Mouse (Mus musculus): ENCODE results near the gene Rgs5. TPM values are rescaled to one million over a fixed set of nuclear protein-coding genes. Genes with fewer than 3 reads are reported as not detected.

Rgs5 gene
- polyA plus RNA-seq (2014; fragmentation: Illumina TruSeq; extraction: RNeasy Lipid Tissue Mini Kit (QIAGEN cat#74804); ENCODE audit: low read depth, low replicate concordance): 50.6 TPM

DNA sequence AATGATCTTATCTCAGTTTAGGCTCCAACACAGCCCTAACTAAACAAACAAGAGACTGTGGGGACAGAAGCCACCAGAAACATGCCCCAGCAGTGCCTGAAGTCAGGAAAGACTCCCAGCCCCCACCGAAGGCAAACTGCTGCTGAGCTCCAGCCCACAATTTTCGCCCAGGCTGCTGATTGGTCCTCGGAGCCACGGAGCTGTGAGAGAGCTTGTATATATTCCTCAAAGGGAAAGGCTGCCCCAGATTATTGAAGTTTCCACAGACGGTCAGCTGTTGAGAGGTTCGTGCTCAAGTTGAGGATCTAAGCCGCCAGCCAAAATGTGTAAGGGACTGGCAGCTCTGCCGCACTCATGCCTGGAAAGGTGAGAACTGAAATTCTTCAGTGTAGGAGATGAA lies at the start of gene Rgs5:
Gene Rgs5, plus strand, starts transcription at position 246 of the 400 bp plus-strand sequence.

Other genes starting within 250 kb of the Rgs5 start
- 0.24 TPM for gene Nuf2, start 124.0 kb upstream of the Rgs5 start, polyA plus RNA-seq (2014; fragmentation: Illumina TruSeq; extraction: RNeasy Lipid Tissue Mini Kit (QIAGEN cat#74804); ENCODE audit: low read depth, low replicate concordance)
- gene Rgs4, start 92.1 kb downstream of the Rgs5 start, polyA plus RNA-seq (2014; fragmentation: Illumina TruSeq; extraction: RNeasy Lipid Tissue Mini Kit (QIAGEN cat#74804); ENCODE audit: low read depth, low replicate concordance): 1.2 TPM